Mouse (Mus musculus) ovary, postnatal 10 days (tissue): ENCODE measurements around the gene Dhdh.
"Not testable (repeated sequence)": the region's sequence is repeated elsewhere in the genome, so short reads cannot be mapped to it uniquely, and the experiment has no call there.

Source experiments
- DNase-seq: peaks from one replicate; pipeline ENCODE4 v3.0.0; 2022; ENCODE audit warnings: low spot score

Gene Dhdh

DNA sequence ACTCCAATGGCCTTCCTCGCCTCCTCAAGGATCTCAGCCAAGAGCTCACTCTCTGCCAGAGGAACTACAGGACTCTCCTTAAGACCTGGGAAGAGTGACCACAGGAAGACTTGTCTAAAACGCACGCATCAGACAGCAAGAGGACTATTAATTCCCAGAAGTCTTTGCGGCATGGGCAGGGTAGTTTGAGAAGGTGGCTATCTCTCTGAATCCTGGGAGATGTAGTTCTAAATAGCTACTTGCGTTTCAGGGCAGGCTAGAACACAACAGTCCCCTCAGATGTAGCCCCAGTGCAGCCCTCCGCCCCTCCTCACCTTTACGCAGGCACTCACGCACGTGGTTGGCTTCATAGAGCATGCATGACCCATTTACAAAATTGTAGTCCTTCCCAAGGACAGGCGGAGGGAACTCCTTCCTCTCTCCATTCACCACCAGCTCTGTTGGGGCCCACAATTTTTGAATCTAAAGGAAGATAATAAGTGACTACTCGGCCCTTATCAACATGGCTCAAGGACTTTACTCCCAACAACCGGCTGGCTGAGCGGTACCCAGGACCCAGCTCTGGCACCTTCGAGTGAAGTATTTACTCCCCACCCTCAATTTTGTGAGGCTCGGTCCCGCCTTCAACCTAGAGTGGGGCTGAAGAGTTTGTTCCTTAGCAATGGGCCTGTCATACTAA is 13.2 kb downstream of the Dhdh start:
- no peak for DNase-seq

DNA sequence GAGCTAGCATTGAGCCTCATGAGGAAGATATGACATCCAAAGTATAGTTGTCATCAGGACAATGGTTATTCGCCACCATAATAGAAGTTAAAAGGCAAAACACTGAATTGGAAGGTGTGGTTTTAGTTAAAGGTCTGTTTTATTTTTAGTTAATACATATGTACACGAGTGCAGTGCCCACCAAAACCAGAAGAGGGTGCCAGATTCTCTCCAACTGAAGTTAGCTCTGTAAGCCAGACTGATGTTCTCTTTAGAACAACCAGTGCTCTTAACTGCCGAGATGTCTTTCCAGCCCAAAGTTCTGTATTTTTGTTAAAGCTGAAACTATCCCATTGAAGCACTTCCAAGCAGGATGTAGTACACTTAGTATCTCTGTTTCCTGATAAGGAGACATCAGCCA is 17.7 kb downstream of the Dhdh start:
- DNase-seq: no peak

DNA sequence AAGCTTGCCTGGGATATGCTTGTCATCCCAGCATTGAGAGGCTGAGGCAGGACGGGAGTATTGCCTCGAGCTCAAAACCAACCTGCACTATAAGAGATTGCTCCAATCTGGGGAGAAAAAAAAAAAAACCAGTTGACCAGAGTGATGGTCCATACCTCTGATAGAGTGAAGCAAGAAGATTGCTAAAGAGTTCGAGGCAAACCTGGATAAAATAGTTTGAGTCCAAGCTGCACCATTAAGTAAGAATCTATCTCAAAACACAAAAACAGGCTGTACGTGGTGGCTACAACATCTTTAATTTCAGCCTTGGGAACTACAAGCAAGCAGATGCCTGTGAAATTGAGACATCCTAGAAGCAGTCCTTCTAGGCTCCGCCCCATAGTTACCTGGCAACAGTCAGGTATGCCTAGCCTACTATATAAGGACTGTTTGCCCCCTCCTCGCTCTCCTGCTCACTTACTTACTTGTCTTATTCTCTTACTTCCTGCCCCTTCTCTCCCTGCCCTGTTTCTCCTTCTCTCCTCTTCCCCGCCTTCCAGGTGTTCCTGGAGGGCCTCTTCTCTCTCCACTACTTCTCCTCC is 21.4 kb downstream of the Dhdh start:
- DNase-seq: no peak

DNA sequence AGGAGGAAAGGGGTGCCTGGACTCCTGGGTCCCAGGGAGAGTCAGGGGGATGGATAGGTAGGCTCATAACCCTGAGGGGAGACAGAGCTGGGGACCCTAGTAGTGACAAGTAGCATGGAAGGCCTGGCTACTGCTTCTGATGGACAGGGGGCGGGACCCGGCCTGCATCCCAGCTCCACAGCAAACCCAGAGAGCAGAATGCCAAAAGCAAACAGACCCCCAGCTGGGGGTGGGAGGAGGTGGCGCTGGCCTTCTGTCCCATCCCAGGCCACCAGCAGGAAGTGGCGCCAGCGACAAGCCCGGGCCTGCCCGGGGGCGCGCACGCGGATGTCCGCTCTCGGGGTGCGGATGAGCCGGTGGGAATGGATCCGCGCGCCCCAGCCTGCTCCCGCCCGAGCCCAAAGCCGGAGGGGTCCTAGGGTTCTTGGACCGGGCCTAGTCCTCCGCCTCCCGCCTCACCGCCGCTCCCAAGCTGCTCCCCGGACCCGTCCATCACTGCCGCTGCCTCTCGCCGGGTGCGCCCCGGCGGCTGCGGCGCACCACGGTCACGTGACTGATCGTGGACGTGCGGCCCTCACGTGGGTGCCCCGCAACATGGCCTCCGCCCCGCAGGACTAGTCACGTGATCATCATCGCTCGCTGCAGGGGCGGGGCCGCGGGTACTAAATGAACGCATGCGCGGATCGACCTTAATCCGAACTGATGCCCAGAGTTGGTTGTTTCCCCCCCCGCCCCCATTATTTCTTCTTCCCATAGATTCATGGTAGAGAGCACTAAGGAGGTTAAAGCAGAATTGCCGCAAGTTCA is 22.1 kb downstream of the Dhdh start, which contains the start of gene Bax:
TSS of gene Bax (minus strand) at position 616 of the 807 bp plus-strand sequence.
- DNase-seq: peak; percentile 80

DNA sequence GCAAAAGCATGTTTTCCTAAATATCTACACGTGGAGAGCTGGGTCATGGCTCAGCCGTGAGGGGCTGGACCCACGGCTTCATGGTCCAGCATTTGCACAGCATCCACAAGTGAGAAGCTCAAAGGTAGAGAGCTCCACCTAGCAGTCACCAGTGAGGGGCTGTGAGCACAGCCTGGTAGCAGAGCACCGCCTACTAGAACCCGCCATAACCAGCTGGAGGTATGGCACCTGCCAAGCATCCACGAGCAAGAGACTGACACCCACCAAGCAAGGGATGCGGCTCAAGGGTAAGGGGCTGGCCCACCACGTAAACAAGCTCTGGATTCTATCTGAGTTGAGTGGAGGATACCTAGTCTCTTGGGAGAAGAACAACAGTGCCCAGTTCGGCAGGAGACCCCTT is 23.1 kb downstream of the Dhdh start:
- no peak for DNase-seq

DNA sequence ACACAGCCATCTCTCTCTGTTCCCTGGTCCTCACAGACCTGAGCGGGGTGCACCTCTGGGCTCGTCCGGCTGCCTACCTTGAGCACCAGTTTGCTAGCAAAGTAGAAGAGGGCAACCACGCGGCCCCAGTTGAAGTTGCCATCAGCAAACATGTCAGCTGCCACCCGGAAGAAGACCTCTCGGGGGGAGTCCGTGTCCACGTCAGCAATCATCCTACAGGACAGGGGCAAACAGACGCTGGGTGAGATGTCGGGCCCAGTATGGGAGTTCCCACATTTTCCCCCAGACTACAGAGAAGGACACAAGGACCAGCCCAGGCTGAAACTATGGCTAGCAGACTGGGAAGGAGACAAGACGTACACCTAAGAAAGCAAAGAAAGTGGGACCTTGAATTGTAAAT is 23.5 kb downstream of the Dhdh start:
- no peak for DNase-seq

DNA sequence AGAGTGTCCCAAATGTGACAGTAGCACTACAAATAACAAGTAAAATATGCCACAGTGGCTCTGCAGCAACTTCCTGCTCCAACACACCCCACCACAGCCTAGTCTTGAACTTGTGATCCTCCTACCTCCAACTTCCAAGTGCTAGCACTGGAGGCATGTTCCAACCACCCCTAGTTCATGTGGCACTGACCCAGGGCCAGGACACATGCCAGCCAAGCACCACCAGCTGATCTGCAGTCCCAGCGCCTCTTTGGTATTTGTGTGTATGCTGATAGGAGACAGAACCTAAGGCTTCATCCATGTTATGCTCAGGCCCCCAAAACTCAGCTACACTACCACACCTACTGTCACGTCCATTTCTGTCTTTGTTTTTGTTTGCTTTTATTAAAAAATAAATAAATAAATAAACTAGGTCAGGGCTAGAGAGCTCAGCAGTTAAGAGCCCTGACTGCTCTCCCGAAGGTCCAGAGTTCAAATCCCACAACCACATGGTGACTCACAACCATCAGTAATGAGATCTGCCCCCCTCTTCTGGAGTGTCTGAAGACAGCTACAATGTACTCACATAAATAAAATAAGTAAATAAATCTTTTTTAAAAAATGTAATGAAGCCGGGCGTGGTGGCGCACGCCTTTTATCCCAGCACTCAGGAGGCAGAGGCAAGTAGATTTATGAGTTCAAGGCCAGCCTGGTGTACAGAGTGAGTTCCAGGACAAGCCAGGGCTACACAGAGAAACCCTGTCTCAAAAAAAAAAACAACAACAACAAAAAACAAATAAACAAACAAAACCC is 24.4 kb downstream of the Dhdh start:
- no peak for DNase-seq

DNA sequence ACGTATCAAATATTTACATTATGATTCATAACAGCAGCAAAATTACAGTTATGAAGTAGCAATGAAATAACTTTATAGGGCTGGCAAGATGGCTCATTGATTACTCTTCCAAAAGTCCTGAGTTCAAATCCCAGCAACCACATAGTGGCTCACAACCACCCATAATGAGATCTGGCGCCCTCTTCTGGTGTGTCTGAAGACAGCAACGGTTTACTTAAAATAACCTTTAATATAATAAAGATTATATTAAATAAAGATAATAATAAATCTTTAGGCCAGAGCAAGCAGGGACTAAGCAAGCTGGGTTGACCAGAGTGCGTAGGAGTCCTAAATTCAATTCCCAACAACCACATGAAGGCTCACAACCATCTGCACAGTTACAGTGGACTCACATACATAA is 25.7 kb downstream of the Dhdh start:
- not testable (repeated sequence) for DNase-seq

DNA sequence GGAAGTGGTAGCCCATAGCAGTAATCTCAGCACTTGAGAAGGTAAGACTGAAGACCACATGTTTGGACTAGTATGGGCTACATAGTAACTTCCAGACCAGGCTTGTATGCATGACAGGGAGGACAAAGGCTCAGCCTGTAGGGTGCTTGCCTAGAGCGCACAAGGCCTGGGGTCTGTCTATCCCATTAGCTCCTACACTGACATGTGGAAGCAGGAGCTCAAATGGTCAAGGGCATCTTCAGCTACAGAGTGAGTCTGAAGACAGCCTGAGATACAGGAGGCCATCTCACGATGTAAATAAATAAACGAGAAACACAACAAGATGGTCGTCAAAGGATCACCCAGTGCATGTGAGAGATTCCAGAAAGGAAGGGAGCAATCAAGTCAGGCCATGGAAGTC is 26.3 kb downstream of the Dhdh start:
- no peak for DNase-seq

DNA sequence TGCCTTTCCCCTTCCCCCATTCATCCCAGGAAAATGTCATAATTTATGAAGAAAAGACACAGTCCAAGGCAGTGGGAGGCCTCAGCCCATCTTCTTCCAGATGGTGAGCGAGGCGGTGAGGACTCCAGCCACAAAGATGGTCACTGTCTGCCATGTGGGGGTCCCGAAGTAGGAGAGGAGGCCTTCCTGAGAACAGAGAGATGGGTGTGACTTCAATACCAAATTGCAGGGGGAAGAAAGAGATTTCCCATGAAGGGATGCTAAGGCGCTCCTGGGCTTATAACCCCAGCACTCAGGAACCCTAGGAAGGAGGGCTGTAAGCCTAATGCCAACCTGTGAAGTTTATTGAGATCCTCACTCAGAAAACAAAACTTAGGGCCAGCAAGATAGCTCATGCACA is 26.8 kb downstream of the Dhdh start:
- no peak for DNase-seq

DNA sequence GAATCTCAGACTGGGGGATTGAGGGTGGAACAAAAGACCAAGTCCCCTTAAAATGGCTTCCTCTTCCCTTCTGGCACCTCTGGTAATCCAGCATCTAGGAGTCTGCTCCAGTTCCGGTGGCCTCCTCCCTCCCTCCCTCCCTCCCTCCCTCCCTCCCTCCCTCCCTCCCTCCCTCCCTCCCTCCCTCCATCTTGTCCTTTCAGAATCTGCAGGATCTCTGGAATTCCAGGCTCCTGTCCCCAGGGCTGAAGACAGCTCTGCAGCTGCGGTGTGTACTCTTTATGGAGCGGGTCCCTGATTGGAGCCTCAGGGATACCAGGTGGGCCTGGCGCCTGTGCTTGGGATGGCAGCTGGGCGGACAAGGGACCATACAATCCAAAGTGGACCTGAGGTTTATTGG is 27.3 kb downstream of the Dhdh start:
- DNase-seq: no peak

DNA sequence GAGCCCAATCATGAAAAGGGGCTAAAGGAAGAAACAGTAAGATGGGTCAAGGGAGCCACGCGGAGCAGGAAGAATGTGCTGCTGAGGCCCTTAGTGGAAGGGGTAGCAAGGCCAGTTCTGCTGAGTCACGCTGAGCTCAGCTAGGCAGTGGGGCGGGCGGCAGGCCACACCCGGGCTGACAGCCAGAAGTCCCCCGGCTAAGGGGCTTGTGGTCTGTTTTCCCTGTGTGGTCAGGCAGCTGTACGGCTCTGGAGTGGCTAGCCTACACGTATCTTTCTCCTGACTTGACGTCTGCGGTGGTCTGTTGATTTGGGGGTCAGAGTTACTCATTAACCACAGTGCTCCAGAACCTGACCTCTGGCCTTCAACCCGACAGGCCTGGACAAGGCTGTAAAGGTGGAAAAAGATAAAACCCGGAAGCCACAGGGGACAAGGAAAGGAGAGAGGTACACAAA is 27.7 kb downstream of the Dhdh start:
- DNase-seq: no peak

DNA sequence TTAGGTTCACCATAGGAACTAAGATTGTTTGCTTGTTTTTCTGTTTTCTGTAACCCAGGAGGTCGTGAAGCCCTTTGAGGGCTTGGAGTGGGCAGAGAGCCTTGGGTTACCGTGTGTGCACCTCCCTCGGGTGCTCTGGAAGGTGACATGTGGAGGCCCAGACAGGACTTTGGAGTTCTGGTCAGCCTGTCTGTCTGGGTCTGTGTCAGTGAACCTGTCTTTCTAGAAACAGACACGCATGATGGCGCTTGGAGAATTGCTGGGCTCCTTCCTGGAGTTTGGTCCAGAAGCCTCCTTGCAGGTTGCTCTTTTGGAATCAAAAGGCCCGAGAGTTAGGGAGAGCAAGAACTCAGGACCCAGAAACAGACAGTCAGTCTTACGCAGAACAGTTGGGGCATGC is 28.2 kb downstream of the Dhdh start:
- no peak for DNase-seq

DNA sequence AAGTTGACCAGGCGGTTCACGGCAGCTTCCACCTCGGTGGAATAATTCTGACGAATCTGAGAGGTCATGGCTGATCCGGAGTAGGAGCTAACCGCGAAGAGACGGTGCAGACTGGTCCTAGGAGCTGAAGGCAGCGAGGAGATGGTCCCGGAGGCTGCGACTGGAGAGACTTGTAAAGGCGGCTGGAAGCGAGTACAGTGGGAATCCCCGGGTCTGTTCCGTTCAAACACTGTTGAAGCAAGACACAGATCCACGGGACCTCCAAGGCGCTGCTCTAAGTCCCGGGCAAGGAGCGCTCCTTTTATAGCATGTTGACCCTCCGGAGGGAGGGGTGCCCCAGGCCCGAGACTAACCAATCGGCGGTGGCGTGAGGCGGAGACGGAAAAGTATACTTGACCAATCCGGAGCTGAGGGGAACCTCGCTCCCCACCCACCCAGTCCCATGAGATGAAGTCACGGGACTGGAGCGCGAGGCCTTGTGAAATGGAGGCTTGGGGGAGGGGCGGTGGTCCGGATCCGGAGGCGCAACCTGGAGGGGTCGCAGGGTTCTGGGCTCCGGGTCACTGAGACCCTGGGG is 29.0 kb downstream of the Dhdh start, which contains the start of gene Ftl1:
TSS of gene Ftl1 (minus strand) at position 321 of the 577 bp plus-strand sequence.
- peak; percentile 94 for DNase-seq

DNA sequence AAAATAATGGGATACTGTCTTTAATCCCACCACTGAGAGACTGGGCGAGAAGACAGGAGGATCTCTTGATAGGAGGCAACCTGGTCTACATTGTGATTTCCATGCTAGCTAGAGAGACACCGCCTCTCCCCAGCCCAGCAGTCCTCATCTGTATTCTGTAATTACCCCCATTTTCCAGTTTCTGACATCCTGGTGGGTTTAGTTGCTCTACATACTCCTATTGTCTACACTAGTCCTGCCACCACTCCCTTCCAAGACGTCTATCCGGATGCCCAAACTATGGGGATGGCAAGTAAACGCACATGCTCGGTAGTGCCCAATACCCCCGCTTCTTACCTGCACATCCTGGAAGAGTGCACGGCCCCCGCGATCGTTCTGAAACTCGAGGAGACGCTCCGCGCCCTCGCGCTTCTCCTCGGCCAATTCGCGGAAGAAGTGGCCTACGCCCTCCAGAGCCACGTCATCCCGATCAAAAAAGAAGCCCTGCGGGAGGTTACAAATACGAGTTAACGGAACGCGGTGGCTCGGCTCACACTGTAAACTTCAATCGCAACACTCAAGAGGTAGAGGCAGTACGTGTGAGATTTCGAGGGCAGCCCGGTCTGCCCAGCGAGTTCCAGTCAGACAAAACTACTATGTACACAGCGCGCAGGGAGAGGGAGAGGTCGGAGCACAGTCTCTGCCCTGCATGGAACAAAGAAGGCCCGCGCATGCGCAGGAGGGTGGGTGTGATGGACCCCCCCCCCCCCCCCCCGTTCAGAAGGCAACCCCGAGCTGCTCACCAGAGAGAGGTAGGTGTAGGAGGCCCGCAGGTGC is 29.6 kb downstream of the Dhdh start:
- DNase-seq: peak; percentile 56

DNA sequence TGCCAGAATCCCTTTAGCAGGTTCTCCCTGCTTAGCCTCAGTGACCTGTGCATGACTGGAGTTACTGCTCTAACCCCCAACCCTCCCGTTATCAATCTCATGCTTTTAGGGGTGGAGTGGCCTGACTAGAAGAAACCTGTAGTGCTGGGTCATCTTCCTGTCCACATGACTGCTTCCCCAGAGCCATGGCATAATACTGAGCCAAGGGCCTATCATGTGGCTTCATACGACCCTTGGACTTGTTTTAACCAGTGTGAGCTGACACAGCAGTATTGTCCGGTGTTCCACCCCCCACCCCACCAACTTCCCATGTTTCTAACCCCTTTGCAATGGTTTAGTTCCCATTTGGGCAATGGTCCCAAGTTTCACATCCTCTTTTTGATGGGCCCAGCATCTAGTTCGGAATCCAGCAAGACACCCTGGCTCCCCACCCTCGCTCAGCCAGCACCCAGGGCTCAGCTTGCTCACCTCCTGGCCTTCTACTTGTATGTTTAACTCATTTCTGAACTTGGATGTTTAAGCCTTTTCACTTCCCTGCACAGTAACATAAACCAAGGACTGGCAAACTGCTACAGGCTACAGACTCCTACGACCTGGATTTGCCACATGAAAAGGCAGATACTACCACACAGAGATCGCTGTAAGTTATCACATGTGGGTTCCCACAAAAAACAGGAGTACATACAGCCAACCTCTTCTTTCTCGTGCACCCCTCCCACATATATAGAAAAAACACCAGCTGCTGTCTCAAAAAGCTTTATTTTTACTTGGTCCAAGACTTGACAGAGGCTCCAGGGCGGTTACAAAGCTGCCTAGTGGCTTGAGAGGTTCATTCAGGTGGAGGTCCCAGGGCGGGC is 31.2 kb downstream of the Dhdh start:
- no peak for DNase-seq

DNA sequence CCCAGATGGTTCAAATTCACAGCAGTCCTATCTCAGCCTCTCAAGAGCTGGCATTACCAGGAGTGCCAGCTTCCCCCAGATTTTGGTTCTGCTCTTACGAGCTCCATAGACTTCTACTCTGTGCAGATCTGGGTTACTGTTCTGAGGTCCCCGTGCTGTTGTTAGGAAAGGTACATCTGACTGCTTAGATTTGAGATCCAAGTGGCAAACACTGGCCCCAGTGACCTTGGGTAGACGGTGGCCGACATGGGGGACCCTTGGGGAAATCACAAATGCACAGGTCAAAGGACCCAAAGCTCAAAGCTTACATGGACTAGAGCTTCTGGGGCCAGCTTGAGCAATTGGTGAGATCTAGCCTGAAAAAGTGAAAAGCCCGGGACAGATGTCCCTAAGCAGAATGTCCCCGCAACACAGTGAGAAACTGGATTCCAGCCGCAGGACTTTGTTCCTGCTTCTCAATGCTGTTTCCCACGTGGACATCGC is 31.8 kb downstream of the Dhdh start:
- no peak for DNase-seq

DNA sequence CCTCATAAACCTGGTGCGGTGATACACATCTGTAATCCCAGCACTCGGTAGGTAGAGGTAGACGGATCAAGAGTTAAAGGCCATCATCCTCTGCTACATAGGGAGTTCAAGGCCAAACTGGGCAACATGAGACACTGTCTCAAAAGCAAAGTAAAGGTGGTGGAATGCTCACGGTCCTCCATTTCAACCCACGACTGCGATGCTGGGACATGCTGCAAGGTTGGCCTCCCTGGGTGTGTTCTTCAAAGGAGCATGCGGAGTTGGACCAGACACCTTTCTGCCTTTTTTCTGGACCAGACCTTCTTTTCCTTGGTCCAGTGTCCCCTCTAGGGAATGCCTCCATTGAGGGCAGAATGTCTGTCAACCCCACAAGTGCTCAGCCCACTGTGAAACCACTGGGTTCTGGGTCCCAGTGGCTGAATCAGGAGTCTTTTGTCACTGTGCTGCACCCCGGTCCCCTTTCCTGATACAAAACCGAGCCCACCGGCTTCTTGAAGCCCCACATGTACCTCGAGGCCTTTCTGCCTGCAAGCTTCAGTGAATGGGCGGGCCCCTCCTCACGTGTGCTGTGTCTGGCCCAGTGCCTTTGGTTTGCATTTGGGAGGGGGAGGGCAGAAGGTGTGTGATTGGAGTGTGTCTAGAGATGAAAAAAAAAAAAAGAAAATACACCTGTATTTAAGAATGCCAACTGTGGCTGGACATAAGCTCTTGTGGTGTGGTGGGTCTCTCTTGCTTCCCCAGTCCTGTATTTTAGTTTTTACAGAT is 32.5 kb downstream of the Dhdh start:
- DNase-seq: no peak

DNA sequence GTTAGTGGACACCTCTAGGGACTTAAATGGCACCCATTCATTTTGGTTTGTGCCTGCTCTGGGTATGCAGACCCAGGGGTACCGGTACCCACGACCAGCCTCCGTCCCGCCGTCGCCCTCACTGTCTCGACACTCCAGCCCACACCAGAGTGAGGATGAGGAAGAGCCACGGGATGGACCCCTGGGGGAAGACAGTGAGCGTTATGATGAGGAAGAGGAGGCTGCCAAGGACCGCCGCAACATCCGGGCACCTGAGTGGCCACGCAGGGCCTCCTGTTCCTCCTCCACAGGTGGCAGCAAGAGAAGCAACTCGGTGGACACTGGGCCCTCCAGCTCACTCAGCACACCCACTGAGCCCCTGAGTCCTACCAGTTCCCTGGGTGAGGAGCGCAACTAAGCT is 33.6 kb downstream of the Dhdh start:
- DNase-seq: no peak
